Mouse (Mus musculus): ENCODE data around the gene Josd2. TPM values are rescaled to one million over a fixed set of nuclear protein-coding genes. Genes with fewer than 3 reads are reported as not detected.

Josd2 gene
- 10 to 100 TPM; 76.7 to 77.9 TPM for total RNA-seq (2021)
- long read RNA-seq, experiment 1, transcript Josd2-204 (5 exons, 864 nt), result major isoform, 9 of 67 reads
- long read RNA-seq, experiment 1, partial matches to known transcripts, result 23 of 67 reads
- long read RNA-seq, experiment 1, other reads (novel, unspliced or antisense), result 30 of 67 reads
- long read RNA-seq, experiment 2, transcript Josd2-204 (5 exons, 864 nt), result major isoform, 16 of 56 reads
- long read RNA-seq, experiment 2, partial matches to known transcripts, result 11 of 56 reads
- long read RNA-seq, experiment 2, other reads (novel, unspliced or antisense), result 22 of 56 reads

- peak; percentile 95 for DNase-seq (ENCODE audit: low spot score in 2 of 2)
Observed at GRCm38 (mm10) chr7:44467811-44468411, at the start of gene Josd2. Gene Josd2, plus strand, starts transcription at chr7:44467980.

- no peak for DNase-seq (ENCODE audit: low spot score in 2 of 2)
Observed at GRCm38 (mm10) chr7:44427666-44428065, 40.1 kb upstream of the Josd2 start.

GRCm38 (mm10) chr7:44428171-44428950 is 39.4 kb upstream of the Josd2 start:
- peak; percentile 56 to 58 for DNase-seq (ENCODE audit: low spot score in 2 of 2)

- DNase-seq (ENCODE audit: low spot score in 2 of 2), result peak; percentile 67 to 86
Observed at GRCm38 (mm10) chr7:44428968-44429521, 38.7 kb upstream of the Josd2 start, which contains the start of gene Lrrc4b. Gene Lrrc4b, plus strand, starts transcription at chr7:44429018.

DNA sequence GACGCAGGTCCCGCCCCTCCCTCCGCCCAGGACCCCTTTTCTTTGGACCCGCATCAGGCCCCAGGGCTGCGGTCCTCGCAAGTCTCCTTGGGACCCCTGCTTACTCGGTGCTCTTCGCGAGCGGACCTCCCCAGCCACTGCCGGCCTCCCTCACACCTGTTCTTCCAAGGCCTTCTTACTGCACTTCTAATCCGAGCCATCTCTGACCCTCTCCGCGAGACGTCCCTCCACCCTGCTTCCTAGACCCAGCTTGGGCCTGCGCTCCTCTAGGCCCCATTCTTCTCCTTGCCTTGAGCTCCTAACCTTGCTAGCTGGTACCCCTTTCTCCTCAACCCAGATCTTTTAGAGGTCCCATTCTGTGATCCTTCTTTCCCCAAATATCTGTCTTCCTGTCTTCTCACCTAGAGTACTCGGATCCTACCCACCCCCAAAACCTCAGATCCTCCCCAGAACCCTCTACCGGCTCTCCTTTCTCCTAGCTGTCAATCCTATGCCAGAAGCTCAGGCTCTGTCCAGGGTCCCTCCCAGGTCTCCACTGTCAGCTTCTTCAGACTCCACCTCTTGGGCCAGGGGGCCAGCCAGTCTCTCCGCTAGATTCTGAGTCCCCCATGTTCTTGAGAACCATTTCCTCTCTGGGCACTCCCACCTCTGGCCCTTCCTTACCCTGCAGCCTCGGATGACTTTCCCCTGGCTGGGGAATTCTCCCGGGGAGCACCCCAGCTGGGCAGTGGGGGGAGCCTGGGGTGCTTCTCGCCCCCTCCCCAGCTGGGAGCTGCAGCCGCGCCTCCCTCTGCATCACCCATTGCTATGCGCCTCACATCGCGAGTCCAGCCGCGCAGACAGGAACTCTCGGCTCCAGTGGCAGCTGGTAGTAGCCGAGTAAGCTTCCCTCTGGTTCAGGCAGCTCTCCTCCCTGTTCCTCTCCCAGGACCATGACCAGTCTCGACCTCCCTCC is 38.0 kb upstream of the Josd2 start:
- peak; percentile 47 to 61 for DNase-seq (ENCODE audit: low spot score in 2 of 2)

DNA sequence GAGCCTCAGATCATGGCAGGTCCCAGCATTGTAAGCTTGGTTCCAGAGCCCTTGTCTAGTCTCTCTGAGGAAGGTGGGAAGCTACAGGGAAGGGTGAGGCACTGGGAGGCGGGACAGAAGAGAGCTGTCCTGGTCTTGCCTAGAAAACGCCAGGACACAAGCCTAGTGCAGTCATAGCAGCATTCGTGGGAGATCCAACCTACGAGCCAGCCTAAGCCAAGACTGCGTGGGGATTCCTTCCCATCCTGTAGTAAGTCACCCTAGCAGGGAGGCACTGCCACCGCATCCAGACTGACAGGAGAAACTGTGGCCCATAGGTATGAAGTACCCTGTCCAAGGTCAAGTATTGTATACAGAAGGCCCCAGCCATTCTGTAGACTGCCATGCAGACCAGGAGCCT is 35.2 kb upstream of the Josd2 start:
- peak in 1 of 2 experiments; percentile 42 for DNase-seq (ENCODE audit: low spot score in 2 of 2)

- no peak for DNase-seq (ENCODE audit: low spot score in 2 of 2)
Observed at GRCm38 (mm10) chr7:44433371-44433770, 34.4 kb upstream of the Josd2 start.

GRCm38 (mm10) chr7:44434089-44434488 is 33.7 kb upstream of the Josd2 start:
- DNase-seq (ENCODE audit: low spot score in 2 of 2), result no peak

GRCm38 (mm10) chr7:44435796-44436195 is 32.0 kb upstream of the Josd2 start:
- DNase-seq (ENCODE audit: low spot score in 2 of 2), result no peak

- DNase-seq (ENCODE audit: low spot score in 2 of 2), result no peak
Observed at GRCm38 (mm10) chr7:44436267-44436666, 31.5 kb upstream of the Josd2 start.

- DNase-seq (ENCODE audit: low spot score in 2 of 2), result no peak
Observed at GRCm38 (mm10) chr7:44437188-44437587, 30.6 kb upstream of the Josd2 start.

GRCm38 (mm10) chr7:44437933-44438332 is 29.8 kb upstream of the Josd2 start:
- DNase-seq (ENCODE audit: low spot score in 2 of 2), result no peak

GRCm38 (mm10) chr7:44439696-44440095 is 28.1 kb upstream of the Josd2 start:
- no peak for DNase-seq (ENCODE audit: low spot score in 2 of 2)

DNA sequence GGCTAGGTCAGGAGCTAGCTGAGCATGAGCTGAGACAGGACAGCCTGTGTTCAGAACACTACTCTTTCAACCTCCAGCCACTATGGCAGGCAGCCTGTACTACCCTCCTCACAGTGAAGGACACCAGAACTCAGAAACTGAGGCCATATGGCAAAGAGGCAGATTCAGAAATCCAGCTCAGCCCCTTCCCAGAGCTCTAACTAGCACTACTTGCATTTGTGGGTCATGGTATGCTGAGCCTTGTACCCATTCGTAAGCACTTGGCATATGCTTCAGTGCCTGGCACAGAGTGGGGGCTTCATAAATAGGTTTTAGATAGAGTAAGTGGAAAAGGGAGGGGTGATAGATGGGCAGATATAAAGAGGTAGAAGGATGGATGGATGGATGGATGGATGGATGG is 27.3 kb upstream of the Josd2 start:
- DNase-seq (ENCODE audit: low spot score in 2 of 2), result no peak

DNA sequence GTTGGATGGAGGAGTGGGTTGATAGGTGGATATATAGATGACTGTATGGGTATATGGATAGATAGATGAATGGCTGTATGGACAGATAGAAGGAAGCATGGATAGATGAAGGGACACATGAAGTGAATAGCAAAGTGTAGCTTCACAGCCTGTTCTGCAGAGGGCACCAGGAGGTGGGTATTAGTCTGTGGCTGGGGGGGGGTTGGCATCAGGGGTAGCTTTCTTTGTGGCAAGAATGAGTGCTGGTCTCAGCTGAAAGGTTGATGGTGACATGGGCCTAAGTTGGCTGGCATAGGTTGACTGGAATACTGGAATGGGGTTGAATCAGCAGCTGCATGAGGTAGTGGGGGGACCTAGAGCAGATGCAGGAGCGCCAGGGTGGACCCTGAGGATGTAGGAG is 26.6 kb upstream of the Josd2 start:
- no peak for DNase-seq (ENCODE audit: low spot score in 2 of 2)

GRCm38 (mm10) chr7:44441648-44442109 is 26.1 kb upstream of the Josd2 start:
- DNase-seq (ENCODE audit: low spot score in 2 of 2), result peak in 1 of 2 experiments; percentile 71

- DNase-seq (ENCODE audit: low spot score in 2 of 2), result peak in 1 of 2 experiments; percentile 47
Observed at GRCm38 (mm10) chr7:44442407-44442821, 25.4 kb upstream of the Josd2 start.

DNA sequence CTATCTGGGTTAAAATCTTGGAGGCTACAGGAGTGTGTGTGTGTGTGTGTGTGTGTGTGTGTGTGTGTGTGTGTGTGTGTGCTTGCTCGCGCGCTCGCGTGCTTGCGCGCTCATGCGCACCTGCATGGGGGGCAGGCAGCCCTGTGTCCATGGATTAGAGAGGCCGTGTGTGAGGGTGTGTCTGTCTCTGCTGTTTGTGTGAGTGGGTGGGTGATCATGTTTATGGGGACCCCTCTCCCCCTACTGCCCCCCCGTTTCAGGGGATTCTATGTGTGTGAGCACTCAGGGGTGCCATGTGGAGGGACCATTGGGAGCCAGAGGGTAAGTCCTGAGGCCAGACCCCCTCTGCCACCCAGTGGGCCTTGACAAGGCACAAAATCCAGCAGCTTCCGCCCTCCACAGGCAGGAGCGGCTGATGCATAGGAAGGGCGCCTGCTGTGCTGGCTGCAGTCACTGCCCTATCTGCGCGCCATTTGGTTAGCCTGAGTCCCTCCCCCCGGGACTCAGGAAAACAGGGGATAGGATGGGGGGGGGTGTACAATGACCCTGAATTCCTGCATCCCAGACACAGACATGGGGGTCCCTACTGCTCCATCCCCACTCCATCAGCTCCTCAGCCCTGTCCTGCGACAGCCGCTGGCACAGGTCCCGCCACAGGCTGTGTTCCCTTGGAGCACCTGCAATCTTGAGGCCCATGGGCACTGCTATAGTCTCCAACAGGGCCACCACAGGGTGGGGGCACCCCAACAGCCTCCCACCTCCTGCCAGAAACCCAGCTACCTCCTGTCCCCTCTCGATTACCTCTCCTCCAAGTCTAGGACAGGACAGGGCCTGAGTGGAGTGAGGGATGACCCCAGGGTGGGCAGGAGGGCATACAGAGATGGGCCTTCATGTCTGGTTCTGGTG is 24.3 kb upstream of the Josd2 start:
- no peak for DNase-seq (ENCODE audit: low spot score in 2 of 2)

GRCm38 (mm10) chr7:44444886-44445527 is 22.8 kb upstream of the Josd2 start:
- no peak for DNase-seq (ENCODE audit: low spot score in 2 of 2)

All from left cerebral cortex, adult 18-20 months (tissue).